Mouse (Mus musculus) neutrophil, adult 5-6 weeks (primary cell): ENCODE data around the gene Nrp1. TPM values are rescaled to one million over a fixed set of nuclear protein-coding genes. Genes with fewer than 3 reads are reported as not detected.

Experiments
- ATAC-seq: fragments of 151-379, 151-347 bp; 2 replicates; pipeline ENCODE4 v1.8.0; 2017; ENCODE audit warnings: mild to moderate bottlenecking, moderate TSS enrichment; ENCODE audit not compliant: insufficient number of reproducible peaks, poor library complexity, low FRiP score, severe bottlenecking; ENCODE audit errors: extremely low read depth
- total RNA-seq: library from RNA; stranded (forward); fragments of 200-1000 nt; gene quantifications from 2 replicates; pipeline ENCODE4 v1.2.3, GENCODE M21; 2017

Gene Nrp1
- total RNA-seq, 1 experiment from 2014 or later = 4.2 TPM

GRCm38 (mm10) chr8:128413381-128413780, 55.0 kb downstream of the Nrp1 start:
- no peak for ATAC-seq

- no peak for ATAC-seq
Observed at GRCm38 (mm10) chr8:128415730-128416684, 57.6 kb downstream of the Nrp1 start.

- ATAC-seq = no peak
Observed at GRCm38 (mm10) chr8:128416896-128417295, 58.5 kb downstream of the Nrp1 start.

GRCm38 (mm10) chr8:128417956-128418796, 59.8 kb downstream of the Nrp1 start:
- no peak for ATAC-seq

GRCm38 (mm10) chr8:128419984-128420383, 61.6 kb downstream of the Nrp1 start:
- no peak for ATAC-seq

- ATAC-seq = no peak
Observed at GRCm38 (mm10) chr8:128420402-128420801, 62.0 kb downstream of the Nrp1 start.

- no peak for ATAC-seq
Observed at GRCm38 (mm10) chr8:128423813-128424212, 65.4 kb downstream of the Nrp1 start.

- no peak for ATAC-seq
Observed at GRCm38 (mm10) chr8:128424626-128425333, 66.4 kb downstream of the Nrp1 start.

GRCm38 (mm10) chr8:128427071-128427470, 68.7 kb downstream of the Nrp1 start:
- no peak for ATAC-seq

GRCm38 (mm10) chr8:128428971-128429370, 70.6 kb downstream of the Nrp1 start:
- ATAC-seq = no peak

- ATAC-seq = no peak
Observed at GRCm38 (mm10) chr8:128431082-128431481, 72.7 kb downstream of the Nrp1 start.

- ATAC-seq = no peak
Observed at GRCm38 (mm10) chr8:128435749-128436148, 77.3 kb downstream of the Nrp1 start.

- ATAC-seq = no peak
Observed at GRCm38 (mm10) chr8:128437156-128437825, 78.9 kb downstream of the Nrp1 start.

GRCm38 (mm10) chr8:128441407-128441806, 83.0 kb downstream of the Nrp1 start:
- ATAC-seq = no peak

- no peak for ATAC-seq
Observed at GRCm38 (mm10) chr8:128445596-128445995, 87.2 kb downstream of the Nrp1 start.

- no peak for ATAC-seq
Observed at GRCm38 (mm10) chr8:128446636-128447035, 88.2 kb downstream of the Nrp1 start.

GRCm38 (mm10) chr8:128447320-128447719, 88.9 kb downstream of the Nrp1 start:
- no peak for ATAC-seq

- ATAC-seq = no peak
Observed at GRCm38 (mm10) chr8:128450390-128451032, 92.1 kb downstream of the Nrp1 start.
